Mouse (Mus musculus) mouse embryonic stem cell (cell line): ENCODE results near the gene Myct1.

Experiments
- in situ Hi-C, 2 experiments: fragments of 300-500 bp; cut with MboI; formaldehyde crosslinking; loops; 1 replicate in 1 of 2; 3 replicates in 1 of 2; pipeline ENCODE4 v1.14.3; 2019 to 2020; ENCODE audit warnings: low sequenced_read_pairs in 2 of 2, low pct_unique_long_range_greater_than_20kb in 1 of 2, mixed read lengths in 1 of 2; ENCODE audit not compliant: unreplicated experiment in 1 of 2

Gene Myct1

DNA sequence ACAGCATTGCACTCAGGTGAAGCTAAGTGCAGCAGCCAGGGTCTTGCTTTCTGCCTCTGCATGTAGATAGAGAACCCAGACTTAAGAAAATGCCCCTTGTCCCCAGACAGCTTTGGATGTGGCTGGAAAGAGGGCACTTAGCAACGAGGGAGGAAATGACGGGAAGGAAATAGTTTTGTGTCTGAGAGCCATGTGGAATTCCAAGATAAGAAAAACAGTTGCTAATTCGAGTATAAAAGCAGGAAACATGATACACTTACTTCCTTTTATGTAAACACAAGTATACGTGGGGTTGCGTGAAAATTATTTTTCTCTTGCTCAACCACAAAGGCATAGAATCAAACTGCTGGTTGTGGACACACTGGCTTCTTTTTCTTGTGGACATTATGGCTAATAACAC lies at the start of gene Myct1:
Gene Myct1 (plus strand): TSS at position 312 of the 400 bp plus-strand sequence.
- in situ Hi-C loops: loop anchor here (10.0 kb wide), 1 partner anchor 191 kb away; no protein-coding TSS in a partner anchor

DNA sequence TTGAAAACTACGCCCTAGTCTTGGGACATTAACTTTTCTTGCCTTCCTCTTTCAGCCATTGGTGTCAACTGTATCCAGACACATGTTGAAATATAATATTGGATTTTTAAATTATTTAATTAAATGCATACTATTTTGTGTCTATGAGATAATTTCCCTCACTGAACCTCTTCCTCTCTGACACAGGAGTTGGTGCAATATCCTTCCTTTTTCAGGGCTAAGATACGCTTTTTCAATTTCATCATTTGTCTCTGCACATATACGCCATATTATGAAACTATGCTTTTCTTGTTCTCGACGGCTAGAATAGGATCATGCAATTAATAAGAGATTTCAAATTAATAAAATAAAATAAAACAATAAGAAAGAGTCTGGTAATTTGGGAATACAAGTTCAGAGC lies 47.1 kb upstream of the Myct1 start:
- in situ Hi-C loops: no loop called here

DNA sequence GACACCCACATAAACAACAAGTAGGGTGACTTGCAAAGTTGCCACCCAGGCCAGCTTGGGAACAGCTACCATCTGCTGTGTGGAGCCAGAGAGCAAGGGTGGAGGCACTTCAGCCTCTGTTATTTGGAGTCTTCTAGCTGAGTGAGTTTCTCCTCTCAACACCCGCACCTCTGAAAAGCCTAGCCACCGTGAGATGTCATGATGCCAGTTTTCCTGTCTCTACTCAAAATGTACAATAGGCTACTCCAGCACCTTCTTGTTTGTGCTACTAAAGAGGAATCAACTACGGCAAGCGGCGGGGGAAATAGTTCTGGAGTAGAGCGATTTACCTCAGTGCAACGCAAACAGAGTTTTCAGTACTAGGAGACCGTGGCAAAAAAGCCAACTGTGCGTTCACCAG lies 45.8 kb upstream of the Myct1 start:
- in situ Hi-C loops: no loop called here

DNA sequence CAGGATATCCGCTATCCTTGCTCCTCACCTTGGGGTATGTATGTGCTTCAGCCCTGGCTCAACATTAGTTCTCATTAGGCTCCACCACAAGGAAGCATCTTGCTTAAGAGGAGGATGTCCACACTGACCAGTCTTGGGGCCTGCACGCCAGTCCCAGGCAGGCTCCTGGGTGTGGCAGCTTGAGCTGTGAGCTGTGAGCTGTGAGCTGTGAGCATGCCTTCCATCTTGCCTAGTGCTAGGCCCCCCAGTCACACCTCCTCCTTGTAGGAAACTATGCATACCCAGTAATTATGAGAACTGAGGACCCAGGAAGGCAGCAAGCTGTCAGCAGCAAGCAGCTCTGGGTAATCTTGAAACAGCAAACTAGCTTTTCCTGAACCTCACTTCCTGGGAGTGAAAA lies 44.9 kb upstream of the Myct1 start:
- in situ Hi-C loops: no loop called here

DNA sequence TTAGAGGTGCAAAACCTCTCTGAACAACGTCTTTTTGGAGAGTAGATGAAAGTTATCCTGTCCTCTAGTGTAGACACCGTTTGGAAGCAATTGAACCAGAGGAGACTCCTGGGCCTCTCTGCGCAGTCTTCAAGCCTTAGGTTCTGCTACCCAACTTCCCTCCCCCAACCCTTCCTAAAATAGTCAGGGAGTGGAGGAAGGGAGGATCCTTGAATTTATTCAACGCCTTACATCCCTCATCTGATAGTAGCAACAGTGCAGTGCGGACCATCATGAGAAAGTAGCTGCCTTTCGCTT lies 43.8 kb upstream of the Myct1 start:
- in situ Hi-C loops: no loop called here

DNA sequence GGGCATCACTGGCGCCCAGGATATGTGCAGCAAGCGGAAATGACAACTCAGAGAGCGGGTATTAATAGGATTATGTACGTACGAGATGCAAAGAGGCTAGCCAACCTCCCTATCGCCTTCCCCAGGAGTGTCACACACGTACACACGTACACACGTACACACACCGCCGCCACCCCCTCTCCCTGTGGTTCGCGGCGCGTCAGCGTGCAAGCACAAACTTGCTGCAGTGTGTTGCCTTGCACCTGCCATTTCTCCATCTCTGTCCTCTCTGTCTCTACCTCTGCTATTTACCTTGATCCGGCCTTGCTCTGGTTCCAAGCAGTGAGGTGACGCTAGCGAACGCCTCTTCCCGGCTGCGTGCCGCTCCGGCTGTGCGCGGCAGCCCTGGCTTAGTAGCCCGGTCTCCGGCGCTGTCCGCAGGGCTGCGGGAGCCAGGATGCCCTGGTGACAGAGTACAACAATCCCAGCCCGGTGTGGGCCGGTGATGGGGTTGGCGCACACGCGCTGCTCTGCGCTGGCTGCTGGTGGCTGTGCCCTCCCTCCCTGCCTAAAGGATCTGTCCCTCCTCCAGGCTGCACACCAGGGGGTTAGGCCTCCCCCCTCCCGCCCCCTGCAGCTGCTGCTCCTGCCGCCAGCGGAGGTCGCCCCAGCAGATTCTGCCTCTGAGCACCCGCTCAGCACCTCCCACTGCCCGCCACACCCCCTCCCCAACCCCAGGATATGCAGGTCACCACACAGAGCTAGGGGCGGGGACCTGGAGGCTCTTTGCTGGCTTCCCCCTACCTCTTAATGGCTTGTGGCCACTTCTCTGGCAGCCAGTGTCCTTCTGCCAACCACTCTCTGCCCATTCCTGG lies 43.2 kb upstream of the Myct1 start:
- in situ Hi-C loops: no loop called here

DNA sequence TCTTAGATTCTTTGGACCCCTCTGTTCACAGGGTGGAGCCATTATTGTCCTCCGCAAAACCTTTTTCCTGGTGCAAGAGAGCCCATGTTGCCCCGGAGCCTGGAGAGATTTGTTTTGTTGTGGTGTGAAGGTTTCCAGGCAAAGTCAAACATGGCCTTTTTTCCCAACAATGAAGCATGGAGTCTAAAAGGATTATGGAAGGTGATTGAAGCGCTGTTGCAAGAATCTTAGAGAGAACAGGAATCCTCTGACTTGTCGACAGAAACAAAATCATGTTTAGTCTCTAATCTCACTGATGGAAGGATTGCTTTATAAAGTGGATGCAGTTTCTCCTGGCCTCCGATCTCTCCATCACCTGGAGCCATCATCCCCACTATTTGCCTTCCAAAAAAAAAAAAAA lies 42.2 kb upstream of the Myct1 start, which contains the start of gene Syne1:
Gene Syne1 (minus strand): TSS at position 101 of the 400 bp plus-strand sequence.
- in situ Hi-C loops: no loop called here

DNA sequence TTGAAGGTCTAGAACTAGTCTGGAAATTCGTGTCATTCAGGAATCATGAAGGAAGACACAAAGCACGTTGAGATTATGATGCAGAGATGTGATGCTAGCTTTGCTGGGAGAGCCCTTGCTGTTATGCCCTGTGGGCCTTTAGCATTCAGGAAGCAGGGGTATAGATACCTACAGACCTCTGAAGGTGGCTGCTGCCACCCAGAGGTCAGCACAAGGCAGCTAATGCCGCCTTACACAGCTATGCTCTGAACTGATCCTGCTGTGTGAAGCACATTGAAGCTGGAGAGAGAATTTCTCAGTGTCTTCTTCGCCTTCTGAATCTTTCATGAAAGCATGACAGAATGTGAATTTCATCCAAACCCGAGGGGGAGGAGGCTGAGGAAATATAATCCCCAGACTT lies 38.6 kb upstream of the Myct1 start:
- in situ Hi-C loops: loop anchor here in 1 of 2 experiments (5.0 kb wide), 1 partner anchor 73 kb away; no protein-coding TSS in a partner anchor

DNA sequence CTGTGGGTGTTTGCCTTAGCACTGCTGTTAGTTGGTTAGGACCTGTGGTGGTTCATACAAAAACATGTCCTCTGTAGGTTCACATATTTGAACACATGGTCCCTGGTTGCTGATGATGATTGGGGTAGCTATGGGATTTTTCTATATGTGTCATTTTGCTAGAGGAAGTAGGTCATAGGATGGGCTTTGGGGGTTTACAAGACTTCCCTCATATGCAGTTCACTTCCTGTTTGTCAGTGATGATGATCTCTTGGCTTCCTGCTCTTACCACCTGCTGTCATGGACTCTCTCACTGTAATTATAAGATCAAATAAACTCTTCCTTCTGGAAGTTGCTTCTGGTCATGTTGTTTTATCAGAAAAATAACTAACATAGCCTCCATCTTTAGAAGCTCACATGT lies 34.8 kb upstream of the Myct1 start:
- in situ Hi-C loops: loop anchor here in 1 of 2 experiments (5.0 kb wide), 1 partner anchor 77 kb away; no protein-coding TSS in a partner anchor

DNA sequence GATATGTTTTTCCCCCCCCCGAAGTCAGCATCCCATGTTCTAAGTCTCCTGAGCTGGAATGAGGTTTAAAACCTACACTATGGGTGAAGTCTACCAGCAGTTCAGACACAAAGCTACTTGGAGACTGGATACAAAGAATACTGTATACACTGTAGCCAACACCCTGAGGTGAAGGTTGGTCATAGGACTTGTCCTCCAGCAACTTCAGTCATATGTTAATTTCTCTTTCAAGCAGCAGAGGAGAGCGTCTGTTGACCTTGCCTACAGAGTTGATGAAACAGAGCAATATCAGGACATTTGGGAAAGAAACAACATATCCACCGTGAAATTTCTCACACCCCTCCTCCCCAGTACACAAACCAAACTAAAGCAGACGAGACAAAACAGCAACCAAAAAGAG lies 33.0 kb upstream of the Myct1 start:
- in situ Hi-C loops: no loop called here

DNA sequence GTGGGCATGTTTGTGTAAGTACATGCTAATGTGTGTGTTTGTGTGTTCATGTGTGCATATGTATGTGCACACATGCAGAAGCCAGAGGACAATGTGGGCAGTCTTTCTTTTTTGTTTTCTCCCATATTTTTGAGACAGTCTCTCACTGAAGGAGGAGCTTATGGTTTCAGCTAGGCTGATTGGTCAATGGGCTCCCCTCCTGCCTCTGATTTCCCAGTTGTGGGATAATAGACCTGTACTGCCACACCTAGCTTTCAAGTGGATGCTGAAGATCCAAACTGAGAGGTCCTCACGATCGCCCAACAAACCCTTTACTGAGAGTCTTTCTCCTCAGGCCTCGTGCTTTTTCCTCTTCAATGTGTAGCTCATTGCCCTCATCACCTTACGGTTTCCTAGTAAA lies 31.9 kb upstream of the Myct1 start:
- in situ Hi-C loops: no loop called here

DNA sequence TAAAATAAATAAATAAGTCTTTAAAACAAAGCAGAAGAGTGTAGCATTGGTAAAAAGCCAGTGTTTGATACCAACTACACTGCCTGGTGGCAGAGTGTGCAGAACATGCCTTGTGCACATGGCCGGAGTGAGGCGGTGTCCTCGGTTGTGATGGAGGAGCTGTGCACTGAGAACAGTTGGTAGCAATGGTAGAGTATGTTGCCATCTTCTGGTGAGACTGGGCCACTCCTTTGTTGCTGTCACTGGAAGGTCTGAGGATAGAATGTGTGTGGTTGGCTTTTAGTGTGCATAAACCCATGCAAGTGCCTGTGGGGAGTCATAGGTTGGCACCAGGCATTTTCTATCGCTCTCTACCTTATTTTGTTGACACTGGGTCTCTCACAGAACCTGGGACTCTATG lies 24.6 kb upstream of the Myct1 start:
- in situ Hi-C loops: no loop called here

DNA sequence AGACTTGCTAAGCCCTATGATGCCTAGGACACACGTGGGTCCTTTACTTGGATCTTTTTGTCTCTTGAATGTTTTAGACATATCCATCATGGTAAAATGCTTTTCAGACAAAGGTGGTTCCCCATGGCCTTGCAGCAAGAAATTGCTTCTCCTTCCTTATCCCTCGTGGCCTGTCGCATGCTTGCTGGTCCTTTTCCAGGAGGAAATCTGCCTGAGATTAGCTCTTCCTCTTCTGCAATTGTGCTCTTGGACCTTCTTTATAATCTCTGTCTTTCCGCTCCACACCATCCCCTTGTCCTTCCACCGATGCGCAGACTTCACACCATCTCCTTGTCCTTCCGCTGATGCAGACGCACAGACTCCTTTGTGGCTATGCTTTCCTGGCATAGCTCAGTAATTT lies 23.5 kb upstream of the Myct1 start:
- in situ Hi-C loops: no loop called here

DNA sequence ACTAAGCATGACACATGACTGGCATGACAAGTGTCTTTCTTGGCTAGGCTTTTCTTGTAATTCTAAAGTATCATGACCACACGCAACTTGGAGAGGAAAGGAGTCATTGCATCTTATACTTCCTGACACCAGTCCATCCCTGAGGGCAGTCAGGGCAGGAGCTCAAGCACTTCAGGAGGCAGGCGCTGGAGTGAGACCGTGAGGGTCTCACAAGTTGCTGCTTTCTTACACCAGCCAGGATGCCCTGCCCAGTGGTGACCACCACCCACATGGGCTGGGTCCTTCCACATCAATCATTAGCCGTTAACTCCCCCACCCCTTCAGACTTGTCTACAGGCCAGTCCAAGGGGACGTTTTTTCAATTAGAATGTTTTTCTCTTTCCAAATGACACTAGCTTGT lies 22.2 kb upstream of the Myct1 start:
- in situ Hi-C loops: no loop called here

DNA sequence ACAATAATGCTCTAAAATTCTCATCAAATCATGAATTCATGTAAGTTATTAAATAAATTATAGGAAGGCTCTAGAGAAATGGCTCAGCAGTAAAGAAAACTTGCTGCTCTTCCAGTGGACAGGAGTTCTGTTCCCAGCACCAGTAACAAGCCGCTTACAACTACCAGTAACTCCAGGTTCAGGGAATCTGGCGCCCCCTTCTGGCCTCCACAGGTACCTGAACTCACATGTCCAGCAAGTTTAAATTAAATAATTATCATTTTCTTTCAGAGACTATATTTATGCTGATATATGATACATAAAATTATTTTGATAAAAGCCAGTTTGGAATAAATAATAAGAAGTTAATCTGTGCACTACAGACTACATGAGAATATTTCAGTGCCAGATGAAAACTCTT lies 20.2 kb upstream of the Myct1 start:
- in situ Hi-C loops: no loop called here

DNA sequence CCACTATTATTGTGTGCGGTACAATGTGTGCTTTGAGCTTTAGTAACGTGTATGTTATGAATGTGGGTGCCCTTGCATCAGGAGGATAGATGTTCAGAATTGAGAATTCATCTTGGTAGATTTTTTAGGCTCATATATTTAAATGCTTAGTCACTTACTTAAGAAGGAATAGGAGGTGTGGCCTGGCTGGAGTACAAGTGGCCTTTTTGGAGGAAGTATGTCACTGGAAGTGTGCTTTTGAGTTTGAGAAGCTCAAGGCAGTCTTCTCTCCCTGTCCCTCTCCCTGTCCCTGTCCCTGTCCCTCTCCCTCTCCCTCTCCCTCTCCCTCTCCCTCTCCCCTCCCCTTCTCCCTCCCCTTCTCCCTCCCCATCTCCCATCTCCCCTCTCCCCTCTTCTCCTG lies 2.5 kb upstream of the Myct1 start:
- in situ Hi-C loops: loop anchor here (10.0 kb wide), 1 partner anchor 194 kb away; no protein-coding TSS in a partner anchor

DNA sequence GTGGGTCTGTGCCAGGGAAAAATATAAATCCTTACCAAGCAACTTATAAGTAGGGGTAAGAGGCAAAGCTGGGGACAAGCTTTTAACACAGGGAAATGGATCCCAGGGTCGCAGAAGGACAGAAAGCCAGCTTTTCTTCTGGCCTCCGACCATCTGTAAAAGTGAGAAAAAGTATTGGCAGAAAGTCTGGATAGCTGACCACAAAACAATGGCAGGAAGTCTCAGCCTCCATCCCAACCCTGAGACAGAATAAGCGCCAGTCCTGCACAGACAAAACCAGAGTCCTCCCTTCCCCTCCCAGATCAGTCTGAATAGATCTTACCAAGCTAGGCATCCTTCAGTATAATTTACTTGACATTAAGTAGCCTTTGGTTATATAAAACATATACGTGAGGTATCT lies 1.6 kb upstream of the Myct1 start:
- in situ Hi-C loops: loop anchor here (10.0 kb wide), 1 partner anchor 193 kb away; no protein-coding TSS in a partner anchor

DNA sequence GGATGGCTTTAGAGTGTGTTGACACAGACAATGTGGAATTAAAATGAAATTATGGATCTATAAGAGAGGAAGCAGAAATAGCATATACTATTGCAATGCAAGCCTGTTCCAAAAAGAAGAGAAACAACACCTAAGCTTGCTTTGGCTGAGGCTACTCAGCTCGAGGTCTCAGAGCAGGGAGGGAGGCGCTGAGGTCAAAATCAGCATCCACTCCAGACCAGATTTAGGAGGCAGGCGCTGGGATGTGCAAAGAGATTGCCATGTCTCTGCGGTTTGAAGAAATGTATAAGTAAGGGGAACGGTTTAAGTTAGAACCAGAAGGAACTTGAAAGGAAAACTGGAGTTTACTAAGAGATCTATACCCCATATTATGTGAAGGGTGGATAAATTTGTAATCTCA lies 882 bp downstream of the Myct1 start:
- in situ Hi-C loops: loop anchor here (10.0 kb wide), 1 partner anchor 190 kb away; no protein-coding TSS in a partner anchor

DNA sequence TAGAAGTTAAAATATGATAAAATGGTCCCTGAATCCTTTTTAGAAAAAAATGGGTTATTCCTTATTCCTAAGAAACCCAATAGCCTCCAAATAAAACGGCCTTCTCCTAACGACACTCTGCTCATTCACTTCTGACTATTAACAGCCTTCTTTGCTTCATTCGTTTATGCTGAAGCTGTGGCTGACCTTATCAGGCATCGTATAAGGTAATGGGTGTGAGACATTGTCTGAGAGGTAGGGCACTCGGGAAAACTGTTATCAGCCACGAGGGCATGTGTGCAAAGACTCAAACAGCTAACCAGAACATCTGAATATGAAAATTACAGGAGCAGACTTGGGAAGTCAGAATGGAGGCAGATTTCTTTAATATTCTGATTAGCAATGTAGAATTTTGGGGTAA lies 3.0 kb downstream of the Myct1 start:
- in situ Hi-C loops: loop anchor here (10.0 kb wide), 1 partner anchor 188 kb away; no protein-coding TSS in a partner anchor

DNA sequence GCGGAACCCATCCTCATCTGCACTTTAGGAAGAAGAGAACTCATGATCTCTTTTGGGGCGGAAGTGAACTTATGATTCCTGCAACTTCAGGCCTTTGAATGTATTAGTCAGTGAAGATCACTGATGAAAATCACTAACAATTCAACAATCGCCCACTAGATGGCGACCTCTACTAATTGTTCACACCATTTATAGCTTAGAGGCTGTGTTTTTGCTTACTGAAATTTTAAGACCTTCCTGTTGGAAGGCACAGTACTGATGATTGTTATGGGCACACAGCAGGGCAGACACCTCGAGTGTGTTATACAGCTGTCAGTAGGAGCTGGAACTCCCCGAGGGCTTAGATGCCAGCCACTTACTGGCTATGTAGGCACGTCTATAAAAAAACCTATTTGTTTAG lies 6.5 kb downstream of the Myct1 start:
- in situ Hi-C loops: no loop called here
